Mouse (Mus musculus): ENCODE measurements at regions not wholly inside any gene's neighbourhood (a gene's known extent, or its start where the extent isn't known, plus 50 kb on each side); places are given as distances from the start of the nearest gene placed in this dataset.
"Not testable (repeated sequence)": the region's sequence is repeated elsewhere in the genome, so short reads cannot be mapped to it uniquely, and the experiment has no call there.

GRCm38 (mm10) chr4:45647514-45647913 lies 115.2 kb upstream of the Shb start:
- DNase-seq (ENCODE audit: low spot score), result no peak

- no peak for DNase-seq (ENCODE audit: low spot score)
Measured at GRCm38 (mm10) chr4:45642604-45643003, 110.3 kb upstream of the Shb start.

- no peak for DNase-seq (ENCODE audit: low spot score)
Measured at GRCm38 (mm10) chr4:45641272-45641671, 109.0 kb upstream of the Shb start.

GRCm38 (mm10) chr4:45640713-45641112 lies 108.4 kb upstream of the Shb start:
- peak; percentile 39 for DNase-seq (ENCODE audit: low spot score)

DNA sequence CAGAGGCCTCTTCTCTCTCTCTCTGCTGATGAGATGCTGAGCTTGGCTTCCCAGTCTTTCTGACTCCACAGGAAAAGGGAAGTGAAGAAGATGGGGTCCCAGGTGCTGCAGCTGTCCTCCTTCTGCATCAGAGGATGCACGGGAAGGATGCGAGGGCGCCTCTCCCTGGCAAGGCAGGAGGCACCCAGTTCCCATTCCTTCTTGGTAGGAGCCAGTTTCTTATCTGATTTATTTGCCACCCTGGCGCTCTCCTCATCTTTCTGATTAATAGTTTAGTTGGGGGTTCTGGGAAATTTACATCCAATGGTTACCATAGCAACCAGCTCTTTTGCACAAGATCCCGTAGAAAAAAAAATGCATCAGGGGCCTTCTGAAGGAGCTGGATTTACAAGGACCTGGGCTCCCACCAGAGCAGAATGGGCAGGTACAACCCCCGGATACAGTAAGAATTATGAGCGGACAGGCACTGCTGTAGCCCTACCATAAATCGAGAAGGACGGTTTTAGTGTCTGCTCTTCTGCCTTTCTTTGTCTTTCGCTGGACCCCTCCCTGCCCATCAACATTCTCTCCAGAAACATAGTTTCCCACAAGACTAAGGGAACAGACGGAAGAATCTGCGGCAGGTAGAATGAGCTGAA lies 107.2 kb upstream of the Shb start:
- no peak for DNase-seq (ENCODE audit: low spot score)

- no peak for DNase-seq (ENCODE audit: low spot score)
Measured at GRCm38 (mm10) chr4:45638411-45638810, 106.1 kb upstream of the Shb start.

GRCm38 (mm10) chr4:45631276-45632045 lies 99.2 kb upstream of the Shb start:
- DNase-seq (ENCODE audit: low spot score), result no peak

- DNase-seq (ENCODE audit: low spot score), result no peak
Measured at GRCm38 (mm10) chr4:45625633-45626032, 93.4 kb upstream of the Shb start.

GRCm38 (mm10) chr4:45622017-45622416 lies 89.7 kb upstream of the Shb start:
- DNase-seq (ENCODE audit: low spot score), result no peak

DNA sequence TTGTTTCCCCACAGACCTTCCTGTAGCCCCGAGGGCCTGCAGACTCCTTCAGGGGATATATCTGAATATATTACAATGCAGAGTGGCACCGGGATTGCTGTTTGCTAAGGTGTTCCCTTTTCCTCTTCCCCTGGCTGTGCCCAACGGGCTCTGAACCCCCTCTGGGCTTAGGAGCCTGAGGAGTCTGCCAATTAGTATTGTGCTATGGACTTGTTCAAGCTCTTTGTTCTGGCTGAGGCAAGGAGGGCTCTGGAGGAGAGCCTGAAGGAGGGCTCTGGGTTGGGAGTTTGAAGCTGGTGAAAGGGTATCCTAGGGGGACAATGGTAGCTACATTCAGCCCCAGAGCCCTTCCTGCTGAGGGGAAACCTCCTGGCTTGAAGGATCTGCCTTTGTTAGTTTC lies 84.9 kb upstream of the Shb start:
- no peak for DNase-seq (ENCODE audit: low spot score)

DNA sequence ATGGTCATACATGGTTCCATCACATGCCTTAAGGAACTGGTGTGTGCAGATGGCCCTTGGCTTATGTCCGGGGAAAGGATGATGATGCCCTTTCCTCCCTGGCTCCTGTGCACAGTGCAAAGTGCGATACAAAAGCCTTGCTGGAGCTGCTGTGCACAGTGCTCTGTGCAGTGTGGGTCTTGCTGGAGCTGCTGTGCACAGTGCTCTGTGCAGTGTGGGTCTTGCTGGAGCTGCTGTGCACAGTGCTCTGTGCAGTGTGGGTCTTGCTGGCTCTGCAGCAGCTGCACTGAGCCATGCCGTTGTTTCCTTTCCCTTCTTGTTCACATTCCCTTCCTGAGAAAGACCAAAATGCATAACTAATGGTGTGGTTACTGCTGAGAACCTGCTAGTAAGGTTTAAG lies 81.2 kb upstream of the Shb start:
- DNase-seq (ENCODE audit: low spot score), result not testable (repeated sequence)

DNA sequence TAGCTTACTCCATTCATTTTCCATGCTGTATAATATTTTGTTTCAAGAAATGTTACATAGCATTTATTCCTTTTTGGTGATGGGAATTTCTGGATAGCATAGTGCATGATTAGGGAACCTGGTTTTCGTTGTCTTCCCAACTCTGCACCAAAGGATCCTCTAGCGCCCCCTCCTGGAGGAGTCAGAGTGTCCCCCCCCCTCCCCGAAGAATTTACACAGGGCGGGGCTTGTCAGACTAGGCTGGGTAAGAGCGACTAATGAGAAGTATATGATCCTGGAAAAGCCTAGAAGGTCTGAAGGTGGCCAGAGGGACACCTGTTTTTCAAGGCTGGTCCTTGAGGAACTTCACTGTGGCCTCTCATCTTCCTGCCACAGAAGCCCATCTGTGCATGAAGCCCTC lies 79.9 kb upstream of the Shb start:
- peak; percentile 53 for DNase-seq (ENCODE audit: low spot score)

DNA sequence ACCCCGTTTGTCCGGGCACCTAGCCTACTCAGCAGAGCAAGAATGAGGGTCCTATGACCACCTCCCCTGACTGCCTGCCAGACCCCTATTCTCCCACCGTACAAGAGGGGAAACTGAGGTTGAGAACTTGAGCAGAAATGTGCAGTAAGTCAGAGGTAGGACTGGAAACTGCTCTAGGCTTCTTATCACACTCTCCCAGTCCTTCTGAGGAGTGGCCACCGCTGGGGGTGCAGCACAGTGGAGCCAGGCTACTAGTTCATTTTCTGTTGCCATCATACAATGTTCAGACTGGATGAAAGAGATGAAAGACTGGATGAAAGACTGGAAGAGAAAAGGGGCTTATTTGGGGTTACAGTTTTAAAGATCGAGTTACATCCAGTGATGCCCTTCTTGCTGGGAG lies 78.7 kb upstream of the Shb start:
- DNase-seq (ENCODE audit: low spot score), result no peak

DNA sequence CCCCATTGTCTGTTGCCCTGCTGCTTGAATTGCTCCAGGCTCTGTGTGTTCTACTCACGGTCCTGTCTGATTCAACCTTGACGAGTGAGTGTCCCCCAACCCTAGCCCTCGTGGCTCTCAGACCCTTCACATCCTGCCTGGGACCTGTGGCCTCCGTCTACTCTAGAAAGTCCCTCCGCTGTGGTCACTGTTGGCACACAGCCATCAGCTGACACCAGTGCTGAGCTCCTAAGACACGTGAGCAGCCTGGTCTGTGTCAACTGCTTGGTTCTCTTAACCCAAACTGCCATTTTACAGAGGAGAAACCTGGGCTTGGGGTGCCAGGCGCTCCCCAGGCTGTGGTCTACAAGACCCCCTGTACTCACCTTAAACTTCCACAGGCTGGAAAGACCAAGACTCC lies 74.3 kb upstream of the Shb start:
- DNase-seq (ENCODE audit: low spot score), result no peak

GRCm38 (mm10) chr4:45605681-45606080 lies 73.4 kb upstream of the Shb start:
- DNase-seq (ENCODE audit: low spot score), result no peak

DNA sequence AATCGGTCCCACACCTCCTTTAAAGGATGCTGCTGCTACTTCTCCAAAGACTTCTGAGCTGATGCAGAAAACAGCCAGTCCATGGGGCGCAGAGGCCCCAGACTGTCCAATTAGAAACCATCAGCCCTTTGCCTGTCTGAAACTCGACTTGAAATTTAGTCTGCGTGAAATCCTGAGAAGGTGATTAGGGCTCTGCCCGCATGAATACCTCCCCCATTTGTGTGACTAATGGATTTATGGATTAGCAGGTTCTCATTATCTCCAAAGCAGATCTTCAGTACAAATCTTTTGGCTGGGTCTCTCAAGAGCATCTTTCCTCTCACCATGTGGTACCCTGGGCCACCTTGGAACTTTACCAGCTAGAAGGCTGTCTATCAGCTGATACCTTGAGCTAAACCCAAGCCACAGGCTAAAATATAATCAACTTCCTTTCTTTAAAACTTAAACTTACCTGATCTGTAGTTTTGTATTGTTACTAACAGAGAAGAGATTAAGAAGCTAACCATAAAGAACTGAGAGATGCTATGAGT lies 72.1 kb upstream of the Shb start:
- no peak for DNase-seq (ENCODE audit: low spot score)

DNA sequence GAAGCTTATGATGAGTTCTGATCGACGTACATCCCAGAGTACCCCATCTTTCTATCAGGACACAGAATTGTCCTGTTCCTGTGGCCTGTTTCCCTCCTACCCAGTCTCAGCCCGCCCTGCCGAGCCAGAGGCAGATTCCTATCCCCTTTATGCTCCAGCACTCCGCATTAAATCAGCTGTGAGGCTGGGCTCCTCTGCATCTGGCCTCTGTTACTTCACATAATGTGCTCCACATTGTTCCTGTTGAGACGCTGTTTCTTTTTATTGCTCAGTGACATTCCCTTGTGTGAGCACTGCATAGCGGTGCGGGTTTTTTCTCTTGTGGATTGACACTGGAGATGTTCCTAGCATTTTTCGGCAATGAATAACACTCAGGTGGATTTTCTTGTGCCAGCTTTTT lies 68.2 kb upstream of the Shb start:
- peak; percentile 62 for DNase-seq (ENCODE audit: low spot score)

DNA sequence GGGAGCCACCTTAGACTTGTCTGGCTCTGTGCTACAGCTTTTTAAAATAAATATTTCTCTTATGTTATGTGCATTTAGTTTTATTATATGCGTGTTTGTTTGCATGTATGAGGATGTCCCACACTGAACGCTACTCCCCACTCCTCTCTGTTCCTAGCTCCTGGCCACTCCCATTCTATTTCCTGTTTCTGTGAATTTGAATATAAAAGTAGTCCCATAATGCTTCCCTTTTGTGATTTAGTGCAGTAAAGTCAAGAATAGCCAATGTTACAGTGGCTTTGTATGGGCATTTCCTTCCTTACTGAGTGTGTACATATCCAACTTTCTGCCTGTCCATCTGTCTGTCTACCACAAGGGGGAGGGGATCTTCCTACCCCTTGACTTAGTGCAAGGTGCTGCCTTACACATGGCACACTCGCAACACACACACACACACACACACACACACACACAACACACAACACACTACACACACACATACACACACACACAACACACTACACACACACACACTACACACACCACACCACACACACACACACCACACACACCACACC lies 61.2 kb upstream of the Shb start:
- DNase-seq (ENCODE audit: low spot score), result no peak

GRCm38 (mm10) chr4:45592766-45593165 lies 60.5 kb upstream of the Shb start:
- no peak for DNase-seq (ENCODE audit: low spot score)

DNA sequence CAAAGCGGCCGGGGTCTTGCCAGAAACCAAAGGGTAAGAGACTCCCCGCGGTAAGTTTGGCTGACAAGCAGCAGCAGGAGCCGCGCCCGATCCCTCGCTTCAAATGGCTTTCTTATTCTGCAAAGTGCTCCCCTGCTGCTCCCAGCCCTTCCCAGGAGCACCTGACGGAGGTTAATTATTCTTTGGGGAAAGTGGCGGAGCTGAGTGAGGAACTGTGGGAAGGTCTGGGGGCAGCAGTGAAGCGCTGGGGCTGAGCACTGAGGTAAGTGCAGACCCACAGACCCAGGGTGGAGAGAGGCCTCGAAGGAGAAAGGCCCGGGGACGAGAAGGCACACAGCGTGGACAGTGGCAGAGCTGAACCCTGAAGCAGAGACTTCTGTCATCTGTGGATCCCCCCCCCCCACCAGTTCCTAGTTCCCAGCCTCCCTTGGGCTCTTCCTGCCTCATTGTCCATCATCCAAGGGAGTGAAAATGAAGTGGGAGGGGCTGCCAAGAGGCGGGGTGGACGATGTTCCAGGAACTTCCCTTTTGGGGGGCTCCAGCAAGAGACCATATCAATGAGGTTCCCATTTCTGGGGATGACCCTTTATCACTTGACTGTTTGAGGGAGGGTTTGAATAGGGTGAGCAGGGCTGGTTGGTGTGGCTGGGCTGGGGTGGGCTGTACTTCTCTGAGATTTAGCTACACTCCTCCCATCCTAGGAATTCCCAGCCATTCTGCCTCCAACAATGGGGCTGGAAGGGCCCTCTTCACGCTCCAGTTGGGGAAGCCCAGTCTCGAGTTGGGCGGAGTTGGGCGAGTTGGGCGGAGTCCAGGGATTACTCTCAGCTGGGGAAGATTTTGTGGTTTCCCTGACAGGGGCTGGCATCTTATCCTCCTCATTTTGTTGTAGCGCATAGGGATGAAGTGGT lies 59.4 kb upstream of the Shb start:
- DNase-seq (ENCODE audit: low spot score), result peak; percentile 58

DNA sequence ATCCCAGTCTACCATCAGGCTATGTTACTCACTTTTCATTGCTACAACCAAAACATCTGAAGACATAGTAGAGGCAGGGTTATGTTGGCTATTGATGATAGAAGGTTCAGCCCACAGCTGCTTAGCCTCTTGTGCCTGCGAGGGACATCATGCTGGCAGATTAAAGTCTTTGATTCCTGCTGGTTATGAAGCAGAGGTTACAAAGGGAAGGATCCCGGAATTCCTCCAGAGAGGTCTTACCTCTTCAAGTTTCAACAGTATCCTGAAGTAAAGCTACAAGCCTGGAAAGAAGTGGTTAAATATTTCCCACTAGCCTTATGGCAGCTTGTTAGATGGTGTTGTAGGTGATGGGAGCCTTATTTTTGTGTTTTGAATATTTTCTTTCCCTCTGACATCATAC lies 58.6 kb upstream of the Shb start:
- DNase-seq (ENCODE audit: low spot score), result peak; percentile 22

DNA sequence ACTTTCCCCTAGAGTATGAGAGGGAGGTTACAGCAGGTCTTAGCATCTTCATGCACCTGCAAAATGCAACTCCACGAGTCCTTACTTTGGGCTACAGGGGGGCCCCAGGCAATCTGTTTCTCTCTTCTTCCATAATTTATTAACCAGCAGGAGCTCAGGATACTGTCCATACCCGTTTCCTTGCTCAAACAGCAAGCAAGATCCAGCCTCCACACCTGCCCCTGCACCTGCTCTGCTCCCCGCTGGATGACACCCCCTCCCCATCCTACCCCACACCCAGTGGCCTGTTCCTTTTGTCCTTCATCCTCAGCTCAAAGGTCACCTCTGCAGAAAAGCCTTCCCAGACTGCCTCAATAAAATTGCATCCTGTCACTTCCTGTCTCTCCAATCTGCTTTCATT lies 56.1 kb upstream of the Shb start:
- DNase-seq (ENCODE audit: low spot score), result no peak

Measured in embryo, embryonic 10.5 days (tissue).